Mouse (Mus musculus) skeletal muscle tissue, adult 2 months (tissue): Measurements from ENCODE around the gene Mpv17.
A peak's percentile ranks its signal among the peaks of the same experiment; 100 is the strongest.

Experiments
- DNase-seq: peaks from one replicate; pipeline ENCODE4 v3.0.0-alpha.2; 2012; ENCODE audit warnings: low read depth, low spot score

Gene Mpv17

GRCm38 (mm10) chr5:31154152-31154553 lies at the start of gene Mpv17:
Gene Mpv17 (minus strand): TSS chr5:31154251.
- DNase-seq: peak; percentile 89

- no peak for DNase-seq
Measured at GRCm38 (mm10) chr5:31202933-31203332, 48.9 kb upstream of the Mpv17 start.

- DNase-seq: peak; percentile 99
Measured at GRCm38 (mm10) chr5:31201742-31202590, 47.9 kb upstream of the Mpv17 start, which contains the start of gene Zfp513. Gene Zfp513 (minus strand): TSS chr5:31202303.

- DNase-seq: no peak
Measured at GRCm38 (mm10) chr5:31201042-31201741, 47.1 kb upstream of the Mpv17 start.

GRCm38 (mm10) chr5:31200327-31200768 lies 46.3 kb upstream of the Mpv17 start:
- no peak for DNase-seq

- no peak for DNase-seq
Measured at GRCm38 (mm10) chr5:31199893-31200292, 45.8 kb upstream of the Mpv17 start.

- DNase-seq: no peak
Measured at GRCm38 (mm10) chr5:31199321-31199892, 45.4 kb upstream of the Mpv17 start.

- DNase-seq: no peak
Measured at GRCm38 (mm10) chr5:31198616-31199320, 44.7 kb upstream of the Mpv17 start.

GRCm38 (mm10) chr5:31198170-31198569 lies 44.1 kb upstream of the Mpv17 start:
- no peak for DNase-seq

- DNase-seq: no peak
Measured at GRCm38 (mm10) chr5:31197072-31197471, 43.0 kb upstream of the Mpv17 start.

GRCm38 (mm10) chr5:31196207-31196606 lies 42.2 kb upstream of the Mpv17 start:
- DNase-seq: no peak

- DNase-seq: no peak
Measured at GRCm38 (mm10) chr5:31195671-31196070, 41.6 kb upstream of the Mpv17 start.

- no peak for DNase-seq
Measured at GRCm38 (mm10) chr5:31194486-31195485, 40.7 kb upstream of the Mpv17 start.

- no peak for DNase-seq
Measured at GRCm38 (mm10) chr5:31193631-31194281, 39.7 kb upstream of the Mpv17 start.

- DNase-seq: peak; percentile 97
Measured at GRCm38 (mm10) chr5:31192939-31193630, 39.0 kb upstream of the Mpv17 start, which contains the start of the genes Snx17 and Eif2b4. Gene Snx17 (plus strand): TSS chr5:31193227. Gene Eif2b4 (minus strand): TSS chr5:31193430.

GRCm38 (mm10) chr5:31192045-31192938 lies 38.2 kb upstream of the Mpv17 start:
- peak; percentile 79 for DNase-seq

GRCm38 (mm10) chr5:31190201-31190600 lies 36.1 kb upstream of the Mpv17 start:
- no peak for DNase-seq

- no peak for DNase-seq
Measured at GRCm38 (mm10) chr5:31188223-31188840, 34.3 kb upstream of the Mpv17 start.
